Mouse (Mus musculus): ENCODE data around the gene Calr.

DNA sequence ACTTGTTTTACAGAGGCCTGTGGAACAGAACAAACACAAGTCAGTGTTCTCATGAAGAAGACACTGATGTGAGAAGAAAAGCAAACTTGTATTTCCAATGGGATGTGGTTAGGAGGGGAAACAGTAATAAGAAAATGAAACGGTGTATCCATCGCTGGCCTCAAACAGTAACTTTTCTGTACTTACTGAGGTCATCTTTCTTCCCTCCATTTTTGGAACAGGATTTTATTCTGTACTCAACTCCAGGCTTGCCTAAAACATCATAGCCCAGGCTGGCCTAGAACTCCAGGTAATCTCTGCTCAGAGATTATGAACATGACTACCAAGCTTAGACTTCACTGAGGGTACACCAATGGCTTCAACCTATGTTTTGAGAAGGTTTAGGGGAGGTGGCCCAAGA lies 7.3 kb downstream of the Calr start:
- TF ChIP-seq CTCF (conservative IDR thresholded peaks at IDR 0.05; ENCODE audit: low read length) = no peak
- TF ChIP-seq POU5F1 (IDR thresholded peaks at IDR 0.05; ENCODE audit: borderline replicate concordance, low read length) = no peak
- TF ChIP-seq NANOG (IDR thresholded peaks at IDR 0.05; ENCODE audit: borderline replicate concordance, low read length) = no peak
